Mouse (Mus musculus): ENCODE data around the gene Epsti1.

DNA sequence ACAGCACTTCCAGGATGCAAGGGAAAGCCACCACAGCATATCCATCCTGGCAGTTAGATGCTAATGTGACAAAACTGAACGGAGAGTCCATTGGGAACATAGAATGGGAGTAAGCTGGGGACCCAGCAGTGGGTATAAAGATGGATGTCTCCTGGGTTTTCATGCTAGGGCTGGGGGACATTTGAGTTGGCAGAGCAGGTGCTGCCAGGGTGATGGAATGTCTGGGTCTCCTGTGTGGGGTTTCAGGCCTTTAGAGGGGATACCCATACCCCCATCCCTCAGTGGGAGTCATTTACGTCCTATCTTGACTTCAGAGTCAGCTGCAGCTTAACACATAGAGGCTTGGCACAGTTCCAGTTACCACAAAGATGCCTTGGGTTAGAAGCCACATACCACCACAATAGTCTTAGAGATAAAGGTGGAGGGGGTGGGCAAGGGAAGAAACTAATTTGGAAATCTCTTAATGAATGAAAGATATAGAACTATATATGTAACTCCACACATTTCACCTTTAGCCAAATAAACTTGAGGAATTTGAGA lies 25.2 kb downstream of the Epsti1 start:
- TF ChIP-seq POLR2A (IDR thresholded peaks at IDR 0.05; ENCODE audit: extremely low read depth, insufficient read depth, low read length) (no peak), CTCF (IDR thresholded peaks at IDR 0.05; ENCODE audit: extremely low read depth, insufficient read depth, low read length) (no peak)
